Mouse (Mus musculus) CH12.LX (cell line): Measurements from ENCODE around the gene Trabd2b. TPM values are rescaled to one million over a fixed set of nuclear protein-coding genes. Genes with fewer than 3 reads are reported as not detected.

Source experiments
- DNase-seq: peaks from one replicate; pipeline ENCODE4 v3.0.0-alpha.2; 2013; ENCODE audit errors: extremely low read depth
- H3K27ac ChIP-seq: 2 replicates; pipeline ENCODE4 v1.5.1; 2012; ENCODE audit warnings: low read depth, mild to moderate bottlenecking, control low read depth, moderate library complexity; ENCODE audit not compliant: insufficient read depth
- H3K27me3 ChIP-seq: replicated peaks from 2 replicates; pipeline ENCODE3; 2012; ENCODE audit warnings: inconsistent platforms
- H3K36me3 ChIP-seq, 2 experiments: replicated peaks in 1 of 2; 2 replicates each; pipeline versions ENCODE3 to v1.6.1; 2012; ENCODE audit warnings: inconsistent platforms in 1 of 2, low read length in 1 of 2, mild to moderate bottlenecking in 1 of 2, mixed read lengths in 1 of 2, moderate library complexity in 1 of 2; ENCODE audit not compliant: control insufficient read depth in 1 of 2, insufficient read depth in 1 of 2
- H3K4me1 ChIP-seq, 2 experiments: 2 replicates each; pipeline ENCODE4 v1.6.1; 2012; ENCODE audit warnings: inconsistent platforms in 1 of 2, moderate library complexity in 1 of 2; ENCODE audit not compliant: insufficient read depth in 2 of 2, control insufficient read depth in 1 of 2
- H3K4me2 ChIP-seq: 2 replicates; pipeline ENCODE4 v1.6.1; 2012; ENCODE audit warnings: low read depth, mild to moderate bottlenecking, control low read depth; ENCODE audit not compliant: poor library complexity, insufficient read depth, severe bottlenecking
- H3K4me3 ChIP-seq, 3 experiments: fragments of 150-350 bp in 1 of 3; sonication (generic) in 1 of 3; replicated peaks in 1 of 3; 2 replicates each; pipeline versions ENCODE3 to v1.5.1; 2011 to 2012; ENCODE audit warnings: low read depth in 2 of 3, low read length in 2 of 3, mild to moderate bottlenecking in 2 of 3, moderate library complexity in 2 of 3, control low read depth in 1 of 3, improper control_type of control experiment in 1 of 3, inconsistent platforms in 1 of 3, mixed read lengths in 1 of 3; ENCODE audit not compliant: poor library complexity in 1 of 3
- H3K79me2 ChIP-seq: replicated peaks from 2 replicates; pipeline ENCODE4 v1.6.1; 2012; ENCODE audit warnings: mild to moderate bottlenecking, moderate library complexity; ENCODE audit not compliant: control insufficient read depth, poor library complexity, insufficient read depth, severe bottlenecking; ENCODE audit errors: extremely low read depth
- H3K9ac ChIP-seq: 2 replicates; pipeline ENCODE4 v1.6.1; 2012; ENCODE audit warnings: low read depth, mild to moderate bottlenecking, control low read depth, moderate library complexity; ENCODE audit not compliant: insufficient read depth
- H3K9me3 ChIP-seq: replicated peaks from 2 replicates; pipeline ENCODE3; 2012; ENCODE audit warnings: low read length, inconsistent platforms, mixed read lengths
- CHD1 ChIP-seq: IDR thresholded peaks from 2 replicates; pipeline ENCODE4 v1.6.1; 2012; ENCODE audit warnings: low read depth, low read length, improper control_type of control experiment, inconsistent platforms
- CTCF ChIP-seq, 2 experiments: IDR thresholded peaks in 1 of 2; conservative IDR thresholded peaks in 1 of 2; 2 replicates each; pipeline ENCODE4 v1.5.1; 2011 to 2012; ENCODE audit warnings: low read depth in 2 of 2, low read length in 2 of 2, improper control_type of control experiment in 1 of 2, inconsistent platforms in 1 of 2, mild to moderate bottlenecking in 1 of 2, moderate library complexity in 1 of 2
- E2F4 ChIP-seq: IDR thresholded peaks from 2 replicates; pipeline ENCODE4 v1.6.1; 2011; ENCODE audit warnings: low read depth, low read length, improper control_type of control experiment; ENCODE audit not compliant: insufficient replicate concordance
- ETS1 ChIP-seq: conservative IDR thresholded peaks from 2 replicates; pipeline ENCODE4 v1.6.1; 2012; ENCODE audit warnings: low read depth, mild to moderate bottlenecking, inconsistent platforms, low read length, improper control_type of control experiment, moderate library complexity
- IRF4 ChIP-seq: IDR thresholded peaks from 2 replicates; pipeline ENCODE4 v1.6.1; 2014; ENCODE audit warnings: low read depth, mild to moderate bottlenecking, inconsistent platforms, low read length, improper control_type of control experiment
- MAFK ChIP-seq: IDR thresholded peaks from 2 replicates; pipeline ENCODE4 v1.6.1; 2011; ENCODE audit warnings: low read length, improper control_type of control experiment; ENCODE audit not compliant: insufficient replicate concordance
- MAX ChIP-seq: IDR thresholded peaks from 2 replicates; pipeline ENCODE4 v1.6.1; 2011; ENCODE audit warnings: low read length, improper control_type of control experiment
- NRF1 ChIP-seq: IDR thresholded peaks from 2 replicates; pipeline ENCODE4 v1.6.1; 2014; ENCODE audit warnings: low read depth, mild to moderate bottlenecking, inconsistent platforms, low read length, improper control_type of control experiment, moderate library complexity
- PAX5 ChIP-seq: IDR thresholded peaks from 2 replicates; pipeline ENCODE4 v1.6.1; 2012; ENCODE audit warnings: low read length, inconsistent platforms, mixed read lengths
- RCOR1 ChIP-seq: conservative IDR thresholded peaks from 2 replicates; pipeline ENCODE4 v1.6.1; 2012; ENCODE audit warnings: low read depth, mild to moderate bottlenecking, inconsistent platforms, low read length, improper control_type of control experiment
- TBP ChIP-seq: conservative IDR thresholded peaks from 2 replicates; pipeline ENCODE4 v1.6.1; 2011; ENCODE audit warnings: low read depth, low read length, improper control_type of control experiment
- TCF12 ChIP-seq: IDR thresholded peaks from 2 replicates; pipeline ENCODE4 v1.6.1; 2014; ENCODE audit warnings: low read depth, mild to moderate bottlenecking, inconsistent platforms, low read length, improper control_type of control experiment
- UBTF ChIP-seq: IDR thresholded peaks from 2 replicates; pipeline ENCODE4 v1.6.1; 2012; ENCODE audit warnings: low read depth, mild to moderate bottlenecking, inconsistent platforms, low read length, improper control_type of control experiment, moderate library complexity
- ZC3H11A ChIP-seq: IDR thresholded peaks from 2 replicates; pipeline ENCODE4 v1.6.1; 2012; ENCODE audit warnings: low read depth, mild to moderate bottlenecking, inconsistent platforms, low read length, improper control_type of control experiment
- ZMIZ1 ChIP-seq: IDR thresholded peaks from 2 replicates; pipeline ENCODE4 v1.6.1; 2012; ENCODE audit warnings: low read depth, mild to moderate bottlenecking, inconsistent platforms, low read length, improper control_type of control experiment
- ZNF384 ChIP-seq: IDR thresholded peaks from 2 replicates; pipeline ENCODE4 v1.6.1; 2012; ENCODE audit warnings: low read depth, low read length, improper control_type of control experiment, inconsistent platforms
- dilution Hi-C: fragments of 300-500 bp; cut with MboI; formaldehyde crosslinking; loops from 2 replicates; pipeline ENCODE4 v1.14.3; 2020; ENCODE audit warnings: low sequenced_read_pairs; ENCODE audit not compliant: extremely low pct_unique_long_range_greater_than_20kb, extremely low pct_ligation_motif_present
- in situ Hi-C: fragments of 300-500 bp; cut with MboI; formaldehyde crosslinking; loops from 3 replicates; pipeline ENCODE4 v1.14.3; 2019; ENCODE audit warnings: low sequenced_read_pairs, low pct_ligation_motif_present, low pct_unique_long_range_greater_than_20kb, mixed read lengths
- polyA plus RNA-seq: library from polyadenylated mRNA; unstranded; fragments of >175 nt; gene quantifications from 2 replicates; pipeline ENCODE4 v1.2.1, GENCODE M21; 2012; ENCODE audit warnings: low read depth; ENCODE audit not compliant: insufficient read length
- total RNA-seq, 2 experiments: library from RNA; depleted of rRNA; stranded (reverse); fragments of 300-350 nt in 1 of 2; fragments of >200 nt in 1 of 2; gene quantifications; 2 replicates each; pipeline ENCODE4 v1.2.3; 2012 to 2014

Trabd2b gene
- total and polyA plus RNA-seq, 3 experiments, result not detected

GRCm38 (mm10) chr4:114361336-114361735, 45.2 kb upstream of the Trabd2b start:
- Histone ChIP-seq H3K36me3 (no peaks in the 10 kb centered on the region), H3K4me3 (no peak overlapping the region), H3K79me2 (no peaks in the 10 kb centered on the region), H3K27me3 (peaks cover 39% of the 10 kb centered on the region), H3K4me1 (no peaks in the 10 kb centered on the region), H3K9me3 (no peaks in the 10 kb centered on the region), H3K4me2 (no peak overlapping the region), H3K9ac (no peak overlapping the region), H3K27ac (no peak overlapping the region)
- in situ Hi-C loops, result no loop called here
- TF ChIP-seq ETS1 (no peak), UBTF (no peak), IRF4 (no peak), TCF12 (no peak), NRF1 (no peak), ZC3H11A (no peak), MAX (no peak), RCOR1 (no peak), CTCF (conservative IDR thresholded peaks at IDR 0.05 in 1 of 2, IDR thresholded peaks at IDR 0.05 in 1 of 2; ENCODE audit: low read depth in 2 of 2, low read length in 2 of 2) (no peak)
- no peak for DNase-seq
- dilution Hi-C loops, result no loop called here

DNA sequence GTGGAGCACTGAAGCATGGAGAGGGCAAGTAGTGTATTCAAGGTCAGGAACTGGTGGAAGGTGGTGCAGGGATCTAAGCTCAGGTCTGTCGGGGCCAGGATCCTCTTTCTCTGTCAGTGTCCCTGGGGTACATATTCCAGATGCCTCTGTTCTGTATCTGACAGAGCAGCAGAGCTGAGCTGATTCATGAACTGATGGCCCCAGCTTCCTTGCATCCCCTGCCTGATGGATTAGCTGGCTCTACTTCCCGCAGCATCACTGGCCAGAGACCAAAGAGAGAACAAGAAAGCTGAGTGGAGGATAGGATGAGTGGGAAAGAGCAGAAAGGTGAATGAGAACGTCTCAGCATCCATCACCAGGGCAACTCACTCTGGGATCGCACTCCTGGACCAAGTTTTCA, 41.5 kb upstream of the Trabd2b start:
- no peaks in the 10 kb centered on the region for H3K36me3 ChIP-seq
- TF ChIP-seq ZNF384 (no peak), CHD1 (no peak), TBP (no peak), MAFK (no peak), CTCF (conservative IDR thresholded peaks at IDR 0.05 in 1 of 2, IDR thresholded peaks at IDR 0.05 in 1 of 2; ENCODE audit: low read depth in 2 of 2, low read length in 2 of 2) (no peak), ETS1 (no peak), PAX5 (no peak), ZMIZ1 (no peak), E2F4 (no peak)
- TF ChIP-seq, all 38 proteins: peak for 0
- in situ Hi-C loops, result no loop called here
- dilution Hi-C loops, result no loop called here
- no peaks in the 10 kb centered on the region for H3K4me1 ChIP-seq
- DNase-seq, result no peak
- no peak overlapping the region for H3K4me2 ChIP-seq
- H3K27me3 ChIP-seq, result peaks cover 62% of the 10 kb centered on the region
- H3K9ac ChIP-seq, result no peak overlapping the region
- H3K27ac ChIP-seq, result no peak overlapping the region
- no peaks in the 10 kb centered on the region for H3K9me3 ChIP-seq
- H3K4me3 ChIP-seq, result no peak overlapping the region
- H3K79me2 ChIP-seq, result no peaks in the 10 kb centered on the region
